Mouse (Mus musculus): ENCODE measurements around the gene Pde4d. TPM values are rescaled to one million over a fixed set of nuclear protein-coding genes. Genes with fewer than 3 reads are reported as not detected.

Gene Pde4d
- polyA plus RNA-seq, 1 experiment from 2014 or later = 19.1 TPM

GRCm38 (mm10) chr13:109655390-109655789 lies 1205.6 kb downstream of the Pde4d start:
- H3K4me1 ChIP-seq = peaks cover 4% of the 10 kb centered on the region; the same call in 1 of the 2 replicates
- H3K36me3 ChIP-seq = no peaks in the 10 kb centered on the region
- H3K27ac ChIP-seq (replicated peaks) = no peak overlapping the region
- H3K4me3 ChIP-seq (replicated peaks) = no peak overlapping the region
- no peak overlapping the region for H3K9ac ChIP-seq
- 66% methylated on average over 3 of the region's 3 CpGs for WGBS
- H3K4me2 ChIP-seq (replicated peaks) = no peak overlapping the region
- no peak for ATAC-seq (ENCODE audit: insufficient number of reproducible peaks, low FRiP score, low TSS enrichment, low read depth)
- no peaks in the 10 kb centered on the region for H3K9me3 ChIP-seq (replicated peaks)
- H3K27me3 ChIP-seq = no peaks in the 10 kb centered on the region

GRCm38 (mm10) chr13:109659103-109659502 lies 1209.4 kb downstream of the Pde4d start:
- Histone ChIP-seq H3K9ac (no peak overlapping the region), H3K4me1 (no peaks in the 10 kb centered on the region), H3K4me2 (replicated peaks) (no peak overlapping the region), H3K9me3 (replicated peaks) (no peaks in the 10 kb centered on the region), H3K27me3 (no peaks in the 10 kb centered on the region), H3K4me3 (replicated peaks) (no peak overlapping the region), H3K27ac (replicated peaks) (no peak overlapping the region), H3K36me3 (no peaks in the 10 kb centered on the region)
- 77% methylated on average over 6 of the region's 6 CpGs for WGBS
- ATAC-seq (ENCODE audit: insufficient number of reproducible peaks, low FRiP score, low TSS enrichment, low read depth) = no peak

GRCm38 (mm10) chr13:109661345-109661744 lies 1211.6 kb downstream of the Pde4d start:
- Histone ChIP-seq H3K27ac (replicated peaks) (no peak overlapping the region), H3K4me3 (replicated peaks) (no peak overlapping the region), H3K4me2 (replicated peaks) (no peak overlapping the region), H3K36me3 (no peaks in the 10 kb centered on the region), H3K9ac (no peak overlapping the region), H3K9me3 (replicated peaks) (no peaks in the 10 kb centered on the region), H3K27me3 (no peaks in the 10 kb centered on the region), H3K4me1 (no peaks in the 10 kb centered on the region)
- ATAC-seq (ENCODE audit: insufficient number of reproducible peaks, low FRiP score, low TSS enrichment, low read depth) = no peak
- WGBS = 82% methylated on average over 3 of the region's 3 CpGs

GRCm38 (mm10) chr13:109662099-109662498 lies 1212.4 kb downstream of the Pde4d start:
- Histone ChIP-seq H3K4me2 (replicated peaks) (no peak overlapping the region), H3K36me3 (no peaks in the 10 kb centered on the region), H3K9me3 (replicated peaks) (no peaks in the 10 kb centered on the region), H3K4me1 (no peaks in the 10 kb centered on the region), H3K9ac (no peak overlapping the region), H3K27ac (replicated peaks) (no peak overlapping the region), H3K4me3 (replicated peaks) (no peak overlapping the region), H3K27me3 (no peaks in the 10 kb centered on the region)
- no peak for ATAC-seq (ENCODE audit: insufficient number of reproducible peaks, low FRiP score, low TSS enrichment, low read depth)
- WGBS = 59% methylated on average over 5 of the region's 5 CpGs

- Histone ChIP-seq H3K9me3 (replicated peaks) (no peaks in the 10 kb centered on the region), H3K4me3 (replicated peaks) (no peak overlapping the region), H3K4me1 (no peaks in the 10 kb centered on the region), H3K9ac (no peak overlapping the region), H3K27me3 (no peaks in the 10 kb centered on the region), H3K4me2 (replicated peaks) (no peak overlapping the region), H3K27ac (replicated peaks) (no peak overlapping the region), H3K36me3 (no peaks in the 10 kb centered on the region)
- WGBS = 20% methylated on average over 3 of the region's 3 CpGs
- no peak for ATAC-seq (ENCODE audit: insufficient number of reproducible peaks, low FRiP score, low TSS enrichment, low read depth)
Observed at GRCm38 (mm10) chr13:109662731-109663130, 1213.0 kb downstream of the Pde4d start.

- Histone ChIP-seq H3K4me3 (replicated peaks) (no peak overlapping the region), H3K4me1 (no peaks in the 10 kb centered on the region), H3K9ac (no peak overlapping the region), H3K27me3 (no peaks in the 10 kb centered on the region), H3K9me3 (replicated peaks) (no peaks in the 10 kb centered on the region), H3K4me2 (replicated peaks) (no peak overlapping the region), H3K36me3 (no peaks in the 10 kb centered on the region), H3K27ac (replicated peaks) (no peak overlapping the region)
- ATAC-seq (ENCODE audit: insufficient number of reproducible peaks, low FRiP score, low TSS enrichment, low read depth) = no peak
- 60% methylated on average over 10 of the region's 10 CpGs for WGBS
Observed at GRCm38 (mm10) chr13:109664956-109665802, 1215.4 kb downstream of the Pde4d start.

- H3K9me3 ChIP-seq (replicated peaks) = no peaks in the 10 kb centered on the region
- H3K27ac ChIP-seq (replicated peaks) = no peak overlapping the region
- WGBS = 88% methylated on average over 10 of the region's 10 CpGs
- no peaks in the 10 kb centered on the region for H3K27me3 ChIP-seq
- H3K36me3 ChIP-seq = no peaks in the 10 kb centered on the region
- no peak overlapping the region for H3K9ac ChIP-seq
- H3K4me2 ChIP-seq (replicated peaks) = no peak overlapping the region
- no peak for ATAC-seq (ENCODE audit: insufficient number of reproducible peaks, low FRiP score, low TSS enrichment, low read depth)
- H3K4me1 ChIP-seq = no peaks in the 10 kb centered on the region
- H3K4me3 ChIP-seq (replicated peaks) = no peak overlapping the region
Observed at GRCm38 (mm10) chr13:109665803-109666403, 1216.2 kb downstream of the Pde4d start.

- Histone ChIP-seq H3K9me3 (replicated peaks) (no peaks in the 10 kb centered on the region), H3K4me2 (replicated peaks) (no peak overlapping the region), H3K4me3 (replicated peaks) (no peak overlapping the region), H3K9ac (no peak overlapping the region), H3K36me3 (no peaks in the 10 kb centered on the region), H3K27me3 (no peaks in the 10 kb centered on the region), H3K27ac (replicated peaks) (no peak overlapping the region), H3K4me1 (no peaks in the 10 kb centered on the region)
- no peak for ATAC-seq (ENCODE audit: insufficient number of reproducible peaks, low FRiP score, low TSS enrichment, low read depth)
- WGBS = 70% methylated on average over 4 of the region's 4 CpGs
Observed at GRCm38 (mm10) chr13:109669965-109670364, 1220.2 kb downstream of the Pde4d start.

- H3K4me1 ChIP-seq = no peaks in the 10 kb centered on the region
- H3K9me3 ChIP-seq (replicated peaks) = no peaks in the 10 kb centered on the region
- no peak overlapping the region for H3K4me3 ChIP-seq (replicated peaks)
- H3K27ac ChIP-seq (replicated peaks) = no peak overlapping the region
- no peaks in the 10 kb centered on the region for H3K36me3 ChIP-seq
- ATAC-seq (ENCODE audit: insufficient number of reproducible peaks, low FRiP score, low TSS enrichment, low read depth) = no peak
- H3K9ac ChIP-seq = no peak overlapping the region
- no peaks in the 10 kb centered on the region for H3K27me3 ChIP-seq
- 55% methylated on average over 8 of the region's 8 CpGs for WGBS
- no peak overlapping the region for H3K4me2 ChIP-seq (replicated peaks)
Observed at GRCm38 (mm10) chr13:109671589-109672347, 1222.0 kb downstream of the Pde4d start.

- H3K9me3 ChIP-seq (replicated peaks) = no peaks in the 10 kb centered on the region
- no peak overlapping the region for H3K9ac ChIP-seq
- H3K4me2 ChIP-seq (replicated peaks) = no peak overlapping the region
- no peak for ATAC-seq (ENCODE audit: insufficient number of reproducible peaks, low FRiP score, low TSS enrichment, low read depth)
- H3K4me3 ChIP-seq (replicated peaks) = no peak overlapping the region
- H3K27ac ChIP-seq (replicated peaks) = no peak overlapping the region
- WGBS = 58% methylated on average over 4 of the region's 4 CpGs
- no peaks in the 10 kb centered on the region for H3K36me3 ChIP-seq
- no peaks in the 10 kb centered on the region for H3K27me3 ChIP-seq
- H3K4me1 ChIP-seq = no peaks in the 10 kb centered on the region
Observed at GRCm38 (mm10) chr13:109677047-109677446, 1227.3 kb downstream of the Pde4d start.

- Histone ChIP-seq H3K4me1 (no peaks in the 10 kb centered on the region), H3K27me3 (no peaks in the 10 kb centered on the region), H3K9me3 (replicated peaks) (no peaks in the 10 kb centered on the region), H3K27ac (replicated peaks) (no peak overlapping the region), H3K36me3 (no peaks in the 10 kb centered on the region), H3K9ac (no peak overlapping the region), H3K4me2 (replicated peaks) (no peak overlapping the region), H3K4me3 (replicated peaks) (no peak overlapping the region)
- ATAC-seq (ENCODE audit: insufficient number of reproducible peaks, low FRiP score, low TSS enrichment, low read depth) = no peak
- 57% methylated on average over 3 of the region's 3 CpGs for WGBS
Observed at GRCm38 (mm10) chr13:109677617-109678016, 1227.9 kb downstream of the Pde4d start.

All from embryonic facial prominence, embryonic 15.5 days (tissue).